Mouse (Mus musculus): ENCODE results near the gene Atg4a.

The Atg4a gene

GRCm38 (mm10) chrX:141160371-141160770 is 203.7 kb downstream of the Atg4a start:
- DNase-seq: no peak

DNA sequence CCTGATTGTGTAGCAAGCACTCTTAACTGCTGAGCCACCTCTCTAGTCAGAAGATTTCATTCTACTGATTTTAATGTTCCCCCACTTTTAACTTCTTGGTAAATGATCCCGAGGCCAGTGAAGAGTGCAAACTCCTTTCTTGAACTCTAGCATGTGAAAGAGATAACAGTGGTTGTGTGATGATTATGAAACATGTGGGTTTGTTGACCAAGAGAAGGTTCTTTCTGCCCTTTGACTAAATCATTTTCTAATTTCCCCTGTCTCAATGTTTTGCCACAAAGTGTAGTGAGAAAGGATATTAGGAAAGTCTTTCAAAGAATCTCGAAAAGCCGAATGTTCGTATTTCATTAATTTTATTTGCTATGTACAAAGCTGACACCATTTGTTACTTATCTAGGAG is 208.4 kb downstream of the Atg4a start:
- DNase-seq: no peak

GRCm38 (mm10) chrX:141175353-141175752 is 218.6 kb downstream of the Atg4a start:
- peak in 1 of 2 experiments; percentile 22 for DNase-seq

DNA sequence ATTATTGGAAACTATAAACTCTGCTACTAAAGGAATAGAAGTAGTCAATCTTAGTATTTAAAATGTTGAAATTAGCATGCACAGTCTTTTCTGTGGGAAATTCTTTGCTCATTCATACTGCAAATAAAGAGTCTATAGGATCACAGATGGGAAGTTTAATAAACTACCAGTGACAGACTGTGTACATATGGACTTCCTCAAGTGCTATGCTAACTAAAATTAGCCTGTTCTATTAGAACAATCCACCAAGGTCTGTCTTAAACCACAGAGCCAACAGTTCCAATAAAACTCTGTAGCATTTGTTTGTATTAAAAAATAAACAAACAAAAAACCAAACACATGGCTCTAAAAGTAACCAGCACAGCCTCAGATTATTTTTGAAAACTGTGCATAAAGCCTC is 238.3 kb downstream of the Atg4a start:
- DNase-seq: no peak

DNA sequence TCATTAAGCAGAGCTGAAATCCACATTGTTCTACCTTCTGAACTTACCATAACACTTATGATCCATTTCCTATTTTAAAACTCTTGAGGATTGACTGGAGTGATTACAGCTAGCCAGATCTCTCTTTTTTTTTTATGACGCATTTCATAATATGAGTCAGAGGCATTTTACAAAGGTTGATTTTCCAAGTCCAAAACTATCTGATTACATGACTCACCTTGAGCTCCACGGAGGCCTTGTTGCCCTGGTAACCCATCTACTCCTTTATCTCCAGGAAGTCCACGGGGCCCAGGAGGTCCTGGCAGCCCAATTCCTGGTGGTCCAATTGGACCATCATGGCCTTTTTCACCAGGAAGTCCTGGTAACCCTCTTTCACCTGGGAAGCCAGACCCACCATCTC is 242.3 kb downstream of the Atg4a start:
- DNase-seq: no peak

DNA sequence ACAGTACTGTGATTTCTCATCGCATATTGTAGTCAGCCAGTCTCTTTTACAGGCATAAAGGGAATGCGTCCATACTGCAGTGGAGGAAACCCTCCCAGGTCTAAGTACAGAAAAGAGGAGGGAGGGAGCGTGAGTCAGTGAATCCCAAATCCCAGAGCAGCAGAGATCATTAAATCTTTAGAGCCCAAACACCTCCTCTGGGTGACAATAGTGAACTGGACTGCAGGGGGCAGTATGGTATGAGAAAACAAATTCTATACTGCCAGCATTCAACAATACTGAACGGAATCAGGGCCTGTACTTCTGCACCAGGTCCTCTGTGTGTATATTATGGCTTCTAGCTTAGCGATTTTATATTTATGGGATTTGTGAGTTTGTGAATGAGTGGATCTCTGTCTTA is 256.1 kb downstream of the Atg4a start:
- DNase-seq: peak; percentile 4 to 10
